Mouse (Mus musculus) spleen, adult 2 months (tissue): ENCODE data around the gene Phf1.

Experiments used
- CTCF ChIP-seq: fragments of 200-500 bp; IDR thresholded peaks from 2 replicates; pipeline ENCODE4 v1.5.1; 2011; ENCODE audit warnings: mild to moderate bottlenecking, inconsistent platforms; ENCODE audit not compliant: insufficient read depth, insufficient read length, insufficient replicate concordance; ENCODE audit errors: extremely low read depth
- POLR2A ChIP-seq: fragments of 200-500 bp; IDR thresholded peaks from 2 replicates; pipeline ENCODE4 v1.6.1; 2011; ENCODE audit warnings: low read depth, low read length, inconsistent platforms

DNA sequence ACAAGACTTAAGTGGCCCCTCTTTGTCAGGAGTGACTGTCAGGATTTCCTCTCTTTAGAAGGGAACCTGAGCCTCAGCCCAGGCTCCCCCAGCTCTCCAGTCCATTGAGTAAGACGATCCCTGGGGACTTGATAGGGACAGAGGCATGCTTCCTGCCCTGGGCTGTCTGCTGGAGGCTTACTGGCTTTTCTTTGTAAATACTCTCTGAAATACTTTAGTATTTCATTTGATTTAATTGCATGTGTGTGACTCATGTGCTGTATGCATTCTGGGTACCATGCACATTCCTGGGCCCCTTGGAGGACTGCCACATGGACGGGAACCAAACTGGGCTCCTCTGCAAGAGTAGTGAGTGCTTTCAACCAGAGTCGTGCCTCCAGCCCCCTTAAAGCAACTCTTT is 44.9 kb upstream of the Phf1 start:
- TF ChIP-seq CTCF (no peak), POLR2A (no peak)
